Mouse (Mus musculus) heart, embryonic 11.5 days (tissue): ENCODE results near the gene Lrrc2. TPM values are rescaled to one million over a fixed set of nuclear protein-coding genes. Genes with fewer than 3 reads are reported as not detected.

ENCODE experiments used
- ATAC-seq: fragments of 200-750 bp; cut with Nextera tagmentation; replicated peaks from 2 replicates; pipeline ENCODE4 v1.8.0; 2017; ENCODE audit warnings: moderate library complexity; ENCODE audit not compliant: insufficient number of reproducible peaks, low FRiP score, low TSS enrichment
- H3K27ac ChIP-seq: fragments of 300-500 bp; sonication (generic); 2 replicates; pipeline ENCODE4 v1.5.1; 2014; ENCODE audit warnings: mild to moderate bottlenecking, low read depth, low read length
- H3K27me3 ChIP-seq: fragments of 300-500 bp; sonication (generic); 2 replicates; pipeline ENCODE4 v1.6.1; 2014; ENCODE audit warnings: mild to moderate bottlenecking, low read length, mixed read lengths; ENCODE audit not compliant: control insufficient read depth, insufficient read depth
- H3K36me3 ChIP-seq: fragments of 300-500 bp; sonication (generic); 2 replicates; pipeline ENCODE4 v1.6.1; 2014; ENCODE audit warnings: mild to moderate bottlenecking, low read length, moderate library complexity, mixed read lengths; ENCODE audit not compliant: control insufficient read depth, insufficient read depth
- H3K4me1 ChIP-seq: fragments of 300-500 bp; sonication (generic); 2 replicates; pipeline ENCODE4 v1.6.1; 2014; ENCODE audit warnings: low read length; ENCODE audit not compliant: control insufficient read depth, insufficient read depth
- H3K4me2 ChIP-seq: fragments of 300-500 bp; sonication (generic); 2 replicates; pipeline ENCODE4 v1.6.1; 2014; ENCODE audit warnings: mild to moderate bottlenecking, moderate library complexity
- H3K4me3 ChIP-seq: fragments of 300-500 bp; sonication (generic); 2 replicates; pipeline ENCODE4 v1.5.1; 2014; ENCODE audit warnings: low read depth, low read length
- H3K9ac ChIP-seq: fragments of 300-500 bp; sonication (generic); 2 replicates; pipeline ENCODE4 v1.6.1; 2014; ENCODE audit warnings: mild to moderate bottlenecking, low read depth, low read length, moderate library complexity
- H3K9me3 ChIP-seq: fragments of 300-500 bp; sonication (generic); replicated peaks from 2 replicates; pipeline ENCODE4 v1.6.1; 2016; ENCODE audit warnings: low read length; ENCODE audit not compliant: control insufficient read depth
- WGBS: fragments of 180-500 bp; shearing (Covaris S2); extraction: QIAGEN DNeasy Blood & Tissue Kit; methylation state at CpG from one replicate; pipeline ENCODE4 v1.1.7; 2014; ENCODE audit not compliant: insufficient replicate concordance; 5-methylcytosine and 5-hydroxymethylcytosine counted together
- polyA plus RNA-seq: library from polyadenylated mRNA; unstranded; fragments of >200 nt; fragmentation: Nextera tagmentation; extraction: Ambion mirVana; gene quantifications from 2 replicates; pipeline ENCODE4 v1.2.1, GENCODE M21; 2014

Gene Lrrc2
- polyA plus RNA-seq, 1 experiment from 2014 or later: 2.1 TPM

- Histone ChIP-seq H3K27ac (no peak overlapping the region), H3K4me2 (no peak overlapping the region), H3K4me3 (no peak overlapping the region), H3K4me1 (no peaks in the 10 kb centered on the region), H3K9ac (no peak overlapping the region), H3K9me3 (no peaks in the 10 kb centered on the region), H3K27me3 (no peaks in the 10 kb centered on the region), H3K36me3 (no peaks in the 10 kb centered on the region)
- no peak for ATAC-seq
- WGBS: 77% methylated on average over 8 of the region's 8 CpGs
These were observed 12.3 kb downstream of the Lrrc2 start for GRCm38 (mm10) chr9:110963566-110964115.

GRCm38 (mm10) chr9:110965062-110965909 is 13.9 kb downstream of the Lrrc2 start:
- WGBS: 87% methylated on average over 22 of the region's 22 CpGs
- no peak for ATAC-seq
- Histone ChIP-seq H3K9ac (no peak overlapping the region), H3K36me3 (no peaks in the 10 kb centered on the region), H3K4me1 (no peaks in the 10 kb centered on the region), H3K27ac (no peak overlapping the region), H3K4me3 (no peak overlapping the region), H3K9me3 (no peaks in the 10 kb centered on the region), H3K27me3 (no peaks in the 10 kb centered on the region), H3K4me2 (no peak overlapping the region)

GRCm38 (mm10) chr9:110965910-110966231 is 14.5 kb downstream of the Lrrc2 start:
- no peak for ATAC-seq
- no peaks in the 10 kb centered on the region for H3K27me3 ChIP-seq
- no peak overlapping the region for H3K27ac ChIP-seq
- H3K4me3 ChIP-seq: no peak overlapping the region
- H3K4me1 ChIP-seq: no peaks in the 10 kb centered on the region
- WGBS: 73% methylated on average over 2 of the region's 2 CpGs
- H3K9me3 ChIP-seq: no peaks in the 10 kb centered on the region
- H3K9ac ChIP-seq: no peak overlapping the region
- no peak overlapping the region for H3K4me2 ChIP-seq
- no peaks in the 10 kb centered on the region for H3K36me3 ChIP-seq

DNA sequence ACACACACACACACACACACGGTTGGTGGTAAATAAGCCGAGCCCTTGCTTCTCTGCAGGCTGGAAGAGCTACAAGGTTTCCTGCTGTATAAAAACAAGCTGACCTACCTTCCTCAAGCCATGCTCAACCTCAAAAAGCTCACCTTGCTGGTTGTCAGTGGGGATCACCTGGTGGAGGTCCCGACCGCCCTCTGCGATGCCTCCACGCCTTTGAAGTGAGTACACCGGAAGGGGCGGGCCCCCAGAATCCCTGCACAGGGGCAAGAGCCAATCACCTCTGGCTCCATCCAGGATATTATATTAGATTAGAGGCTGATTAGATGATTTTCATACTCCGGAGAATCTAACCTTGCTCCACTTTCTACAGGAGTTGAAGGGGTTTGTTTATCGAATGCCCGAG is 28.1 kb downstream of the Lrrc2 start:
- no peaks in the 10 kb centered on the region for H3K27me3 ChIP-seq
- H3K36me3 ChIP-seq: no peaks in the 10 kb centered on the region
- H3K9ac ChIP-seq: no peak overlapping the region
- 89% methylated on average over 11 of the region's 11 CpGs for WGBS
- H3K4me1 ChIP-seq: no peaks in the 10 kb centered on the region
- no peak overlapping the region for H3K4me3 ChIP-seq
- no peak overlapping the region for H3K27ac ChIP-seq
- H3K9me3 ChIP-seq: no peaks in the 10 kb centered on the region
- no peak for ATAC-seq
- no peak overlapping the region for H3K4me2 ChIP-seq

GRCm38 (mm10) chr9:110982351-110982750 is 31.0 kb downstream of the Lrrc2 start:
- no peaks in the 10 kb centered on the region for H3K4me1 ChIP-seq
- H3K4me2 ChIP-seq: no peak overlapping the region
- H3K9me3 ChIP-seq: no peaks in the 10 kb centered on the region
- no peak for ATAC-seq
- H3K4me3 ChIP-seq: no peak overlapping the region
- H3K36me3 ChIP-seq: no peaks in the 10 kb centered on the region
- 67% methylated on average over 4 of the region's 4 CpGs for WGBS
- no peak overlapping the region for H3K27ac ChIP-seq
- no peak overlapping the region for H3K9ac ChIP-seq
- H3K27me3 ChIP-seq: no peaks in the 10 kb centered on the region

GRCm38 (mm10) chr9:110984096-110984495 is 32.8 kb downstream of the Lrrc2 start:
- Histone ChIP-seq H3K36me3 (no peaks in the 10 kb centered on the region), H3K9ac (no peak overlapping the region), H3K27ac (no peak overlapping the region), H3K4me3 (no peak overlapping the region), H3K9me3 (no peaks in the 10 kb centered on the region), H3K27me3 (no peaks in the 10 kb centered on the region), H3K4me2 (no peak overlapping the region), H3K4me1 (peaks cover 3% of the 10 kb centered on the region; the same call in 1 of the 2 replicates)
- ATAC-seq: no peak
- 87% methylated on average over 9 of the region's 9 CpGs for WGBS

- 88% methylated on average over 5 of the region's 5 CpGs for WGBS
- no peak for ATAC-seq
- Histone ChIP-seq H3K4me2 (no peak overlapping the region), H3K4me3 (no peak overlapping the region), H3K9me3 (no peaks in the 10 kb centered on the region), H3K9ac (no peak overlapping the region), H3K36me3 (no peaks in the 10 kb centered on the region), H3K27me3 (no peaks in the 10 kb centered on the region), H3K27ac (no peak overlapping the region), H3K4me1 (peaks cover 5% of the 10 kb centered on the region; the same call in 1 of the 2 replicates)
These were observed 34.2 kb downstream of the Lrrc2 start for GRCm38 (mm10) chr9:110985541-110985940.

- Histone ChIP-seq H3K27me3 (no peaks in the 10 kb centered on the region), H3K4me2 (no peak overlapping the region), H3K27ac (no peak overlapping the region), H3K9ac (no peak overlapping the region), H3K4me1 (peaks cover 5% of the 10 kb centered on the region; the same call in 1 of the 2 replicates), H3K4me3 (no peak overlapping the region), H3K9me3 (no peaks in the 10 kb centered on the region), H3K36me3 (no peaks in the 10 kb centered on the region)
- 83% methylated on average over 8 of the region's 8 CpGs for WGBS
- no peak for ATAC-seq
These were observed 34.6 kb downstream of the Lrrc2 start for GRCm38 (mm10) chr9:110985951-110986350.

GRCm38 (mm10) chr9:110987331-110987730 is 36.0 kb downstream of the Lrrc2 start:
- Histone ChIP-seq H3K27ac (no peak overlapping the region), H3K4me1 (peaks cover 5% of the 10 kb centered on the region; the same call in 1 of the 2 replicates), H3K36me3 (no peaks in the 10 kb centered on the region), H3K27me3 (no peaks in the 10 kb centered on the region), H3K4me3 (no peak overlapping the region), H3K9ac (no peak overlapping the region), H3K4me2 (no peak overlapping the region), H3K9me3 (no peaks in the 10 kb centered on the region)
- 68% methylated on average over 4 of the region's 4 CpGs for WGBS
- ATAC-seq: no peak
